Mouse (Mus musculus) cerebellum, adult 2 months (tissue): ENCODE measurements at regions not wholly inside any gene's neighbourhood (a gene's known extent, or its start where the extent isn't known, plus 50 kb on each side); places are given as distances from the start of the nearest gene placed in this dataset.

Experiments used
- CTCF ChIP-seq: fragments of 200-500 bp; IDR thresholded peaks from 2 replicates; pipeline ENCODE4 v1.5.1; 2011; ENCODE audit warnings: low read depth, mild to moderate bottlenecking, control low read depth, low read length, moderate library complexity, borderline replicate concordance; ENCODE audit not compliant: insufficient read depth
- POLR2A ChIP-seq: fragments of 200-500 bp; IDR thresholded peaks from 2 replicates; pipeline ENCODE4 v1.6.1; 2011; ENCODE audit warnings: low read length, control low read depth, borderline replicate concordance; ENCODE audit not compliant: insufficient read depth

- TF ChIP-seq CTCF (no peak), POLR2A (no peak)
Measured at GRCm38 (mm10) chr3:143291793-143292192, 410.0 kb upstream of the Pkn2 start.
